Comparison of ENCODE assay signal across 8 mouse cellular contexts in the genomic region with DNA sequence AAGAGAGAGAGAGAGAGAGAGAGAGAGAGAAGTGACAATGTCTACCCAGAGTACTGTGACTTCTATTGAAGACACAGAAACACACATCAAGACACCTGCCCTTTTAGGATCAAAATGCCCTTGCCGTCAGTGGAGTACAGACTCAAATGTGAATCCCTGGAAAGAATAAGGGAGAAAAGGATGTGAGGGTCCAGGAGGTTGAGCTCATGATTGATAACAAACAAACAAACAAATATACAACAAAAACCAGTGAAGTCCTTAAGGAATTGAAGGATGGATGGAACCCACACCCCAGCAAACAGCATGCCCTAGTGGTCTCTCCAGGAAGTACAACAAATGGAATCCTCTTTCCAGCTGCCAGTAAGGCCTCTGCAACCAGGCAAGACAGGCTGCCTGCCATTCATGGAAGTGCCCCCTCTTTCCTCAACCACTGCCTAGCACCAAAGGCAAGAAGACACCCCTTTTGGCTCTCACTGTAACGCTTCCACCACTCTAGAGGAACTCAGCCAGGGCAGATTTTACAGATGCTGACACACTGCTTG. TPM values are rescaled to one million over a fixed set of nuclear protein-coding genes. Genes with fewer than 3 reads are reported as not detected.
DNase-seq lines count a peak whose midpoint lies in the region; ATAC-seq and TF ChIP-seq lines count a peak whose summit lies in the region.

No protein-coding gene starts in this region.

- no peak for ATAC-seq in intestine, embryonic 15.5 days

- no peak overlapping the region for H3K4me3 ChIP-seq in cerebellum, adult 2 months (replicated peaks; ENCODE audit: insufficient read depth, low read depth, low read length)
- no peak overlapping the region for H3K4me3 ChIP-seq in intestine, embryonic 15.5 days (replicated peaks)

- TF ChIP-seq POLR2A in cerebellum, adult 2 months (IDR thresholded peaks at IDR 0.05; ENCODE audit: borderline replicate concordance, insufficient read depth, low read length): no peak

- TF ChIP-seq CTCF in cerebellum, adult 2 months (IDR thresholded peaks at IDR 0.05; ENCODE audit: borderline replicate concordance, insufficient read depth, low read depth, low read length): peak; percentile 71; the same call in 1 of the 2 replicates

- no peaks in the 10 kb centered on the region for H3K36me3 ChIP-seq in intestine, embryonic 15.5 days

- H3K27ac ChIP-seq in cerebellum, adult 2 months (ENCODE audit: insufficient read depth, low read length): no peak overlapping the region
- H3K27ac ChIP-seq in intestine, embryonic 15.5 days: peak overlapping the region; percentile 51; the same call in 1 of the 2 replicates

- no peak overlapping the region for H3K9ac ChIP-seq in intestine, embryonic 15.5 days

- 59% methylated on average over 2 of the region's 2 CpGs for WGBS in cerebellum, adult 2 months
- WGBS in intestine, embryonic 15.5 days: 53% methylated on average over 2 of the region's 2 CpGs

- H3K27me3 ChIP-seq in cerebellum, adult 2 months (ENCODE audit: control insufficient read depth, insufficient read depth, low read length): no peaks in the 10 kb centered on the region; the same call in 1 of the 2 replicates
- H3K27me3 ChIP-seq in intestine, embryonic 15.5 days (replicated peaks): no peaks in the 10 kb centered on the region

- peak in 1 of 2 experiments; percentile 24 for DNase-seq in cerebellum, adult 2 months
- DNase-seq in cerebellum, adult 9-11 months: no peak
- DNase-seq in ovary, postnatal 36 days (ENCODE audit: low spot score): peak; percentile 31
- no peak for DNase-seq in ovary, postnatal 10 days (ENCODE audit: low spot score)
- peak; percentile 67 for DNase-seq in embryo, embryonic 9.5 days (ENCODE audit: extremely low spot score)
- DNase-seq in lung, adult 18-20 months: peak; percentile 50 to 71
- peak; percentile 71 for DNase-seq in testis, postnatal 10 days (ENCODE audit: low spot score)

- peak overlapping the region; percentile 53 for H3K4me2 ChIP-seq in intestine, embryonic 15.5 days (replicated peaks)

- no peaks in the 10 kb centered on the region for H3K9me3 ChIP-seq in intestine, embryonic 15.5 days

- H3K4me1 ChIP-seq in cerebellum, adult 2 months (ENCODE audit: control insufficient read depth, insufficient read depth, low read length): no peaks in the 10 kb centered on the region
- H3K4me1 ChIP-seq in intestine, embryonic 15.5 days (replicated peaks): peaks cover 26% of the 10 kb centered on the region

RNA-seq across cellular contexts. Expression of gene Slc7a7, which starts 4.9 kb away (rescaled TPM):
- 1.4 and 1.5 TPM in 2 replicates for polyA plus RNA-seq in cerebellum, adult 2 months (2012; rRNA removed)
- polyA plus RNA-seq in intestine, embryonic 15.5 days (2015; fragmentation: Nextera tagmentation; extraction: Ambion mirVana): 51.0 and 56.3 TPM in 2 replicates

RNA-seq across cellular contexts. Expression of gene Mrpl52, which starts 14.0 kb away (rescaled TPM):
- polyA plus RNA-seq in cerebellum, adult 2 months (2012; rRNA removed): 130 and 136 TPM in 2 replicates
- polyA plus RNA-seq in intestine, embryonic 15.5 days (2015; fragmentation: Nextera tagmentation; extraction: Ambion mirVana): 270 and 308 TPM in 2 replicates

RNA-seq across cellular contexts. Expression of gene Mmp14, which starts 18.7 kb away (rescaled TPM):
- polyA plus RNA-seq in cerebellum, adult 2 months (2012; rRNA removed): 14.9 and 15.9 TPM in 2 replicates
- 110 and 112 TPM in 2 replicates for polyA plus RNA-seq in intestine, embryonic 15.5 days (2015; fragmentation: Nextera tagmentation; extraction: Ambion mirVana)

RNA-seq across cellular contexts. Expression of gene Lrp10, which starts 51.2 kb away (rescaled TPM):
- polyA plus RNA-seq in cerebellum, adult 2 months (2012; rRNA removed): 48.1 and 48.6 TPM in 2 replicates
- 57.2 and 60.6 TPM in 2 replicates for polyA plus RNA-seq in intestine, embryonic 15.5 days (2015; fragmentation: Nextera tagmentation; extraction: Ambion mirVana)

RNA-seq across cellular contexts. Expression of gene Oxa1l, which starts 52.1 kb away (rescaled TPM):
- 87.4 and 95.2 TPM in 2 replicates for polyA plus RNA-seq in cerebellum, adult 2 months (2012; rRNA removed)
- polyA plus RNA-seq in intestine, embryonic 15.5 days (2015; fragmentation: Nextera tagmentation; extraction: Ambion mirVana): 41.7 and 48.8 TPM in 2 replicates

Comparison
In these comparisons a context has a peak if more than half of its experiments do, and no peak if none do; other contexts are left out.
1. DNase-seq: peak in ovary, postnatal 36 days (single experiment), embryo, embryonic 9.5 days (single experiment), lung, adult 18-20 months (2 of 2) and testis, postnatal 10 days (single experiment); none in cerebellum, adult 9-11 months (single experiment) and ovary, postnatal 10 days (single experiment).
2. RNA of gene Slc7a7, which starts 4.9 kb away (polyA plus RNA-seq): 51.0 to 56.3 TPM in intestine, embryonic 15.5 days; 1.4 to 1.5 TPM in cerebellum, adult 2 months; every median in the first group is over 10 times any median in the second.